Comparison of ENCODE assay signal across 21 mouse cellular contexts in genomic region chr13:29864331-29864730, GRCm38 (mm10). TPM values are rescaled to one million over a fixed set of nuclear protein-coding genes. Genes with fewer than 3 reads are reported as not detected.
DNase-seq lines count a peak whose midpoint lies in the region; ATAC-seq and TF ChIP-seq lines count a peak whose summit lies in the region.
"Had no signal": no experiment of that assay in that cellular context is flagged by ENCODE, and none has a peak within 500 bp of the region (broad histone marks: within the 10 kb centered on the region; RNA-seq: fewer than 3 reads in every experiment).

No protein-coding gene starts in this region.

- no peak overlapping the region for H3K9ac ChIP-seq in kidney, postnatal 0 days (ENCODE audit: low read depth, low read length)
- H3K9ac ChIP-seq in embryonic facial prominence, embryonic 11.5 days (replicated peaks; ENCODE audit: low read length), result no peak overlapping the region
- H3K9ac ChIP-seq in neural tube, embryonic 11.5 days (ENCODE audit: low read length), result no peak overlapping the region
- H3K9ac ChIP-seq: hindbrain, embryonic 13.5 days; liver, postnatal 0 days had no signal

- TF ChIP-seq CTCF in kidney, postnatal 0 days (IDR thresholded peaks at IDR 0.05; ENCODE audit: low read depth), result no peak

- H3K4me2 ChIP-seq in kidney, postnatal 0 days (ENCODE audit: low read length), result no peak overlapping the region
- H3K4me2 ChIP-seq in embryonic facial prominence, embryonic 11.5 days (ENCODE audit: low read depth, low read length), result no peak overlapping the region
- no peak overlapping the region for H3K4me2 ChIP-seq in neural tube, embryonic 11.5 days (ENCODE audit: low read depth)
- H3K4me2 ChIP-seq: hindbrain, embryonic 13.5 days had no signal

- no peak overlapping the region for H3K27ac ChIP-seq in kidney, postnatal 0 days
- no peak overlapping the region for H3K27ac ChIP-seq in embryonic facial prominence, embryonic 11.5 days (replicated peaks; ENCODE audit: low read depth, low read length)
- no peak overlapping the region for H3K27ac ChIP-seq in neural tube, embryonic 11.5 days (ENCODE audit: low read depth, low read length)
- H3K27ac ChIP-seq: hindbrain, embryonic 13.5 days; left cerebral cortex, adult 2 months had no signal

- peak; percentile 62 for DNase-seq in kidney, postnatal 0 days (ENCODE audit: low spot score)
- no peak for DNase-seq in kidney, adult 11 months
- DNase-seq in embryo, embryonic 11 days, result peak; percentile 37
- peak; percentile 70 for DNase-seq in embryonic facial prominence, embryonic 11.5 days (ENCODE audit: low spot score)
- peak; percentile 16 for DNase-seq in neural tube, embryonic 11.5 days (ENCODE audit: low spot score)
- no peak for DNase-seq in thymus, postnatal 4 days
- no peak for DNase-seq in Muller cell, postnatal 12 days (ENCODE audit: inconsistent ontology term)
- DNase-seq: adrenal gland, postnatal 10 days; cerebellum, adult 9-11 months; gastrocnemius, postnatal 36 days; kidney, postnatal 25 days; left cerebral cortex, postnatal 4 days; liver, postnatal 0 days; midbrain, embryonic 14.5 days; right cerebral cortex, postnatal 14 days; spleen, adult 18-20 months; thymus, adult 2 months had no signal

- H3K36me3 ChIP-seq in kidney, postnatal 0 days (ENCODE audit: insufficient read depth, low read length), result no peaks in the 10 kb centered on the region
- no peaks in the 10 kb centered on the region for H3K36me3 ChIP-seq in embryonic facial prominence, embryonic 11.5 days (replicated peaks; ENCODE audit: control insufficient read depth, insufficient read depth, low read depth, low read length)
- H3K36me3 ChIP-seq in neural tube, embryonic 11.5 days (ENCODE audit: control insufficient read depth, insufficient read depth, low read length), result no peaks in the 10 kb centered on the region
- H3K36me3 ChIP-seq: hindbrain, embryonic 13.5 days had no signal

- 37% methylated on average over 6 of the region's 6 CpGs for WGBS in kidney, postnatal 0 days
- 21% methylated on average over 6 of the region's 6 CpGs for whole genome bisulfite sequencing in embryonic facial prominence, embryonic 11.5 days
- 63% methylated on average over 6 of the region's 6 CpGs for WGBS in neural tube, embryonic 11.5 days

- H3K4me1 ChIP-seq in kidney, postnatal 0 days (replicated peaks; ENCODE audit: insufficient read depth, low read length), result no peaks in the 10 kb centered on the region
- H3K4me1 ChIP-seq in embryonic facial prominence, embryonic 11.5 days (ENCODE audit: control insufficient read depth, insufficient read depth, low read length), result no peaks in the 10 kb centered on the region
- no peaks in the 10 kb centered on the region for H3K4me1 ChIP-seq in neural tube, embryonic 11.5 days (ENCODE audit: control insufficient read depth, insufficient read depth, low read length)
- H3K4me1 ChIP-seq: hindbrain, embryonic 13.5 days had no signal

- ATAC-seq in kidney, postnatal 0 days (replicated peaks; ENCODE audit: low FRiP score, low read depth), result no peak
- no peak for ATAC-seq in embryonic facial prominence, embryonic 11.5 days (replicated peaks; ENCODE audit: insufficient number of reproducible peaks, low FRiP score, low TSS enrichment, low read depth)
- ATAC-seq in neural tube, embryonic 11.5 days (ENCODE audit: insufficient read depth, low FRiP score, low TSS enrichment), result no peak
- ATAC-seq: forebrain, embryonic 16.5 days; intestine, embryonic 16.5 days; liver, postnatal 0 days had no signal

- no peaks in the 10 kb centered on the region for H3K9me3 ChIP-seq in kidney, postnatal 0 days (replicated peaks; ENCODE audit: low read length)
- H3K9me3 ChIP-seq in embryonic facial prominence, embryonic 11.5 days (replicated peaks; ENCODE audit: control insufficient read depth, low read length), result no peaks in the 10 kb centered on the region
- no peaks in the 10 kb centered on the region for H3K9me3 ChIP-seq in neural tube, embryonic 11.5 days (ENCODE audit: control insufficient read depth, low read length)
- H3K9me3 ChIP-seq: hindbrain, embryonic 13.5 days had no signal

- H3K27me3 ChIP-seq in kidney, postnatal 0 days (ENCODE audit: insufficient read depth, low read length), result no peaks in the 10 kb centered on the region
- no peaks in the 10 kb centered on the region for H3K27me3 ChIP-seq in embryonic facial prominence, embryonic 11.5 days (ENCODE audit: control insufficient read depth, insufficient read depth, low read length)
- H3K27me3 ChIP-seq in neural tube, embryonic 11.5 days (ENCODE audit: control insufficient read depth, insufficient read depth, low read length), result no peaks in the 10 kb centered on the region
- H3K27me3 ChIP-seq: hindbrain, embryonic 13.5 days had no signal

- H3K4me3 ChIP-seq in kidney, postnatal 0 days (replicated peaks; ENCODE audit: low read depth, low read length), result no peak overlapping the region
- no peak overlapping the region for H3K4me3 ChIP-seq in embryonic facial prominence, embryonic 11.5 days (ENCODE audit: low read depth, low read length)
- H3K4me3 ChIP-seq in neural tube, embryonic 11.5 days (ENCODE audit: low read depth, low read length), result no peak overlapping the region
- H3K4me3 ChIP-seq: hindbrain, embryonic 13.5 days; left cerebral cortex, adult 2 months had no signal

RNA-seq across cellular contexts. Expression of gene Cdkal1, which starts 8.9 kb away (rescaled TPM):
- 30.1 and 33.5 TPM in 2 replicates for polyA plus RNA-seq in kidney, postnatal 0 days (2015; fragmentation: Nextera tagmentation; extraction: Ambion mirVana)
- 34.7 and 39.6 TPM in 2 replicates for polyA plus RNA-seq in embryonic facial prominence, embryonic 11.5 days (2014; fragmentation: Nextera tagmentation; extraction: Ambion mirVana)
- polyA plus RNA-seq in neural tube, embryonic 11.5 days (2014; fragmentation: Nextera tagmentation; extraction: Ambion mirVana), result 27.5 and 29.8 TPM in 2 replicates

Comparison
In these comparisons a context has a peak if more than half of its experiments do, and no peak if none do; other contexts are left out.
1. DNase-seq: peak in kidney, postnatal 0 days (single experiment), embryo, embryonic 11 days (single experiment), embryonic facial prominence, embryonic 11.5 days (single experiment) and neural tube, embryonic 11.5 days (single experiment); none in kidney, adult 11 months (single experiment), thymus, postnatal 4 days (single experiment) and Muller cell, postnatal 12 days (single experiment).